Mouse (Mus musculus) MEL-GATA-1-ER (cell line): ENCODE results near the gene Brms1l.
"Not testable (repeated sequence)": the region's sequence is repeated elsewhere in the genome, so short reads cannot be mapped to it uniquely, and the experiment has no call there.

Experiments used
- DNase-seq: peaks from one replicate; pipeline ENCODE4 v3.0.0-alpha.2; 2012; ENCODE audit warnings: low read depth; ENCODE audit errors: extremely low read depth

Gene Brms1l

DNA sequence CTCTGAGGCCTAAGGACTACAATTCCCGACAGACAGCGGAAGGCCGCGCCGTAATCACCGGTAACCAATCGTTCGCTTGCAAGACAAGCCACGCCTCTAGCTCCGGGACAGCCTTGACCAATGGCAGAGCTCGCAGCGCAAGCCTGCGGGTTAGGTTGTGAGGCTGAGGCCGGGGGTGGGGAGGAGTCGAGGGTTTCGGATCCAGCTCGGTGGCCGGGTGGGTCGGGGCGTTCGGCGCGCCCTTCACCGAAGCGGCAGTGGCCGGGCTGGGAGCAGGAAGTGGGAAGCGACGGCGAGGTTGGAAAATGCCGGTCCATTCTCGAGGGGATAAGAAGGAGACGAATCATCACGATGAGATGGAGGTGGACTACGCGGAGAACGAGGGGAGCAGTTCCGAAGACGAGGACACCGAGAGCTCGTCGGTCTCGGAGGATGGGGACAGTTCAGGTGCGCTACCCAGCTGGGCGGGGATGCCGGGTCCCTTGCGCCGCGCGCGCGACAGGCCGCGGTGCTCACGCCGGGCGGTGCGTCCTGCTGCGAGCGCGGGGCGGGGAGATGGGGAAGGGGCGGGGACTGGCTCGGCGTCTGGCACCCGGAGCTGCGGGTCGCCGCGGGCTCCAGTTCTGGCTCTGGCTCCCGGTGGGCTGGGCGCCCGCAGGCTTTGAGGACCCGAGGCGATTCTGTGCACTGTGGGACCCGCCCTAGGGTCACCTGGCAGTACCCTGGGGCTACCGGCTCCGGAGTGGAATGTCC is at the start of gene Brms1l:
Gene Brms1l (plus strand): TSS at position 126 of the 753 bp plus-strand sequence.
- DNase-seq, result peak; percentile 100

DNA sequence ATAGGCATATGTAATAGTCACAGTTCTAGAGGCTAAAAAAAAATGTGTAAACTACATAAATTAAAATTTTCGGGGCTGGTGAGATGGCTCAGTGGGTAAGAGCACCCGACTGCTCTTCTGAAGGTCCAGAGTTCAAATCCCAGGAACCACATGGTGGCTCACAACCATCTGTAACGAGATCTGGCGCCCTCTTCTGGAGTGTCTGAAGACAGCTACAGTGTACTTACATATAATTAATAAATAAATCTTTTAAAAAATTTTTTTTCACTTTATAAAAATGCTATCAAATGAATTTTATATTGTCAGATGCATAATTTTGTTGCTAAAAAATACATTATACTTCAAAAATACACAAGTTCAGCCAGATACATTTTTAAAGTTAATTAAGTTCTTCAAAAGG is 41.6 kb upstream of the Brms1l start:
- DNase-seq, result not testable (repeated sequence)

DNA sequence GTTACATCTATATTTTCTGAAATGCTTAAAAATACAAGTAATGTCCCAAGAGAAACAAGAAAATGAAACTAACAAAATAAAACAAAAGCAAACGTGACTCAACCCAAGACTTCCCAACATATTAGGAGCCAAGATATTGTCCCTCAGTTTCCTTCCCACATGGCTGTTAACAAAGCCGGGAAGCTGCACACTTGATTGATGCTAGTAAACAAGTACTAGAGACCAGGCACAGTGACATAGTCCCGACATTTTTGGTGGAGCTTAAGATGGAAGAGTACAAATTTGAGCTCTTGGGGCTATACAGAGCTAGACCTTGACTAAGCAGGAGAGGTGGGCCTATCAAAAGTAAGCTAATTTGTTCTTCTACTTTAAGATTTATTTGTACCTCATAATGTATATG is 39.0 kb upstream of the Brms1l start:
- DNase-seq, result no peak

DNA sequence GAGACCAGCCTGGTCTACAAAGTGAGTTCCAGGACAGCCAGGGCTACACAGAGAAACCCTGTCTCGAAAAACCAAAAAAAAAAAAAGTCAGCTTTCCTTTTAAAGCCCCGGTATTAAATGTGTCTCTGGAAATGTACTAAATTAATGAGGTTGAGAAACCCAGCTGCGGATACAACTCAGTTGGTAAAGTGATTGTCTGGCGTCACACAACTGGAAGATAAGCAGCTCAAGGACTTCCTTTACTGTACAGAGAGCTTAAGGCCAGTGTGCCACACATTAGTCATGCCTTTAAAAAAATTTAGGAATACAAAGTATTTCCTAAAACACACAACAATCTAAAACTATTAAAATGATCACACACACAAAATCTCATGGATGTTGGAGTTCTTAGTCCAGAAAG is 37.4 kb upstream of the Brms1l start:
- no peak for DNase-seq

DNA sequence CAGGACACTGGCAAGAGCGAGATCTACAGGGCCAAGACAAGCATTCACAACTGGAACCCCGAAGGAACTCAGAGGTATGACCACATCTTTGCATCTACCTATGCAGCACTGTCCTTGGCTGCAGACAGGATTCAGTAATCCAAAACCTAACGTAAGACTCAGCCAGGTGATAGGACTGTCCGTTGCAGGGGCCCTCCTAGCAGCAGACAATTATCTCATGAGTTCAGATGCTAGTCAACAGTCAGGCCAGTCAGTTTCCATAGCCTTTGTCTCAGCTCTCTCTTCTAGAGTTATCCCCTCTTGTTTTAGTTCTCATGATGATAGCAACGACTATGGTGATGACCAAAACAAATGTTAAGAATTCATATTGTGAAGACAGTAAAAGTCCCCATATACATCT is 36.0 kb upstream of the Brms1l start:
- DNase-seq, result no peak

DNA sequence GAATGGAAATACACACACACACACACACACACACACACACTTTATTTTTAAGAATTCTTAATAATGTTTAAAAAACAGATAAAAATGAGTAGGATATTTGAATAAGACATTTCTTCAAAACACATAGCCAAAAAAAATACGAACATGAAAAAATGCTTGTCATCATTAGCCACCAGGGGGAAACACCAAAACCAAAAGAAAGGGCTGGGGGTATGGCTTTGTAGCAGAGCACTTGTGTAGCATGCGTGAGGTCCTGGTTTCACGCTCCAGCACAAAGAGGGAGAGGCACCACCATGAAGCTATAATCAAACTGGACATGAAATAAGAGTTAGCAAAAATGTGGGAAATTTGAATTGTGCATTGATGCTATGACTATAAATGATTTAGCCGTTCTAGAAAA is 35.0 kb upstream of the Brms1l start:
- no peak for DNase-seq

DNA sequence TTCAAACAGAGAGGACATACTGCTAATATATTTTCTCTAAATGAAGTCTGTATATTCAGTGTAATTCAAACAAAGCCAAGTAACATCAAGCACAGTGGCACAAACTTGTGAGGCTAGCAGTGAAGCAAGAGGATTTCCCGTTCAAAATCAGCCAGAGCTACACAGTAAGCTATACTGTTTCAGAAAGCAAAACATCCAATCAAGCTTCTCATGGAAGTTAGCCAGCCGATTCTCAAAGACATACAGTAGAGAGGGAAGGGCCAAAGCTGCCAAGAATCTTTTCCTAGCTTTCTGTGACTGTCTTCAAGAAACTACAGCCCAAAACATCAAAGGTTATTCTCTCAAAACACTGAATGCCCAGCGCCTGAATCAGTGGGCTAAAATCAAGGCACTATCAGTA is 31.1 kb upstream of the Brms1l start:
- DNase-seq, result no peak

DNA sequence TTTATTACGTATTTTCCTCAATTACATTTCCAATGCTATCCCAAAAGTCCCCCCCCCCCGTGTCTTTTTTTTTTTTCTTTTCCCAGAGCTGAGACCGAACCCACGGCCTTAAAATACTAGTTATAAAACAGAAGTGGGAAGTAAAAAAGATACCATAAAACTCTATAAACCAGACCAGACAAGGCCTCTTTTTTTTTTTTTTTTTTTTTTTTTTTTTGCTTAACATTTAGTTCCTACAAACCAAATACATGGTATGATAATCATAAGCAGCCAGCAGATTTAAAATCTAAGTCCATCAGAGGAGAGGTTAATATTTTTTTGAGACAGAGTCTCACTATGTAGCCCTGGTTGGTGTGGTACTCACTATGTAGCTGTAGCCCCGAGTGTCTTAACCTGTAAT is 19.6 kb upstream of the Brms1l start:
- DNase-seq, result no peak

DNA sequence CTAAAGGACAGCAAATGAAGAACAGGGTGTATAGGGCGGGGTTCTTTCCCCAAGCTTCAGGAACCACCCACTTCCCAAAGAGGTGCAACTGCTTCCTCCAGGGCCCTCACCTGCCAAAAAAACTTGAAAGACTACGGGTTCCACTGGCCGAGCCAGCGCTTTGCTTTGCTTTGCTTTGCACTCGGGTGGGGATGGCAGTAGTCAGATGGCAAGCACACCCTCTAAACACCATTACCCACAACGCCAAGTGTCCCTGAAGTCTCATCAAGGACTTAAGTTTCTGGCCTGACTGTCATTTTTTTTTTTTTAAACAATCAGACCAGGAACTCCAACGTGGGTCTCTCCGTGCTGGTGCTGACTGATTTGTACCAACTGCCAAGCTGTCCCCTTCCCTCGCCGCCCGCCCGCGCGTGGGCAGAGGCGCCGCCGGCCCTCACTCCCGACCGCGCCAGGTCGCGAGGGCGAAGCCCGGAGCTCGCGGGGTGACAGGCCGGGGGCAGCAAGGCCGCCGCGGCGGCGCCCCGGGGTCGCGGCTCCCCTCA is 15.9 kb upstream of the Brms1l start:
- DNase-seq, result peak; percentile 44

DNA sequence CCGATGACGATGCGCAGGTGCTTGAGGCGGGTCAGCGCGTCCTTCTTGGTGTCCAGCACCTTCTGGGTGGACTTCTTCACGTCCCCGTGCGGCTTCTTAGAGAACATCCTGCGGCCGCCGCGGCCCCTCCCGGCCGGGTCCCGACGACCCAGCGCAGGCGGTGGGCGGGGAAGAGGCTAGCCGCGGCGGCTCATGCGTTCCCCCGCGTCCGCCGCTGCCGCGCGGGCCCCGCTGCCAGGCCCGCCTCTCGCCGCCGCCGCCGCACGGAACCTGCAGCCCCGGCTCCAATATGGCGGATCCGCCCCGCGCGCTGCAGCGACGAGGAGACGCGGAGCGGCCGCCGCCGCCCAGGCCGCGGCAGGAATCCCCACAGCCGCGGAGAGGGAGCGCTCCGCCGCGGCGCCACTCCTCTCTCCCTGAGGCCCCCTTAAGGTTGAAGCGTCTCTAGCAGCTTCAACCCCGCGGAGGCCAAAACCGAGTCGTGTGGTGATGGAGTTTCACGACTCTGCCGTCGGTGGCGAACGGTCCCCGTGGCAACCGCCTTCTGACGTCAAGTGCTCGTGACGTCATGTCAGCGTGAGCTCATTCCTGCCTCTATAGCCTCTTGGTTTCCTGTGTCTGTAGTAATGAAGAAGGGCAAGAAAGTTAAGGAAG is 15.3 kb upstream of the Brms1l start, which contains the start of gene Ralgapa1:
Gene Ralgapa1 (minus strand): TSS at position 507 of the 654 bp plus-strand sequence.
- DNase-seq, result peak; percentile 76

DNA sequence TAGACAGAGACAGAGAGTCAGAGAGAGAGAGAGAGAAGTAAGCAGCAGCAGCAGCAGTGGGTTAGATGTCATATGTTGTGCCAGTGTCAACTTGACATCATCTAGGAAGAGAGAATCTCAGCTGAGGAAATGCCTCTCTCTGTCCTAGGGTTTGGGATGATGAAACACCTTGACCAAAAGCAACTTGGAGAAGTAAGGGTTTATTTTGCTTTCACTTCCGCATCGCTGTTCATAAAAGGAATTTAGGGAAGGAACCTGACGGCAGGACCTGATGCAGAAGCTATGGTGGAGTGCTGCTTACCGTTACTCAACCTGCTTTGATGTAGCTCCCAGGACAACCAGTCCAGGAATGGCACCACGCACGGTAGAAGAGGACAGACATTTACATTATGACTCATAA is 12.1 kb upstream of the Brms1l start:
- no peak for DNase-seq

DNA sequence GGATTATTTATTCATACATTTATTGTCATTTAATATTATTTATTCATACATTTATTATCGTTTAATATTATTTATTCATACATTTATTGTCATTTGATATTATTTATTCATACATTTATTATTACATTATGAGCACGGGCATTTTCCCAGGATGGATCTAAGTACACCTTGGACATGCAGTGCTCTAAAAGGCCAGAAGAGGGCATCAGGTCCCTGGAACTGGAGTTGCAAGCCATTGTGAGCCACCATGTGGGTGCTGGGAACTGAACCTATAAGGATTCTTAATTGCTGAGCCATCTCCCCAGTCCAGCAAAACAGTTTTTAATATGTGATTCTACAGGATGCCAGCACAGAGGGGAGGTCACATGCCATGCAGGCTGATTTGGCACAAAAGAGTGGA is 10.6 kb upstream of the Brms1l start:
- DNase-seq, result no peak

DNA sequence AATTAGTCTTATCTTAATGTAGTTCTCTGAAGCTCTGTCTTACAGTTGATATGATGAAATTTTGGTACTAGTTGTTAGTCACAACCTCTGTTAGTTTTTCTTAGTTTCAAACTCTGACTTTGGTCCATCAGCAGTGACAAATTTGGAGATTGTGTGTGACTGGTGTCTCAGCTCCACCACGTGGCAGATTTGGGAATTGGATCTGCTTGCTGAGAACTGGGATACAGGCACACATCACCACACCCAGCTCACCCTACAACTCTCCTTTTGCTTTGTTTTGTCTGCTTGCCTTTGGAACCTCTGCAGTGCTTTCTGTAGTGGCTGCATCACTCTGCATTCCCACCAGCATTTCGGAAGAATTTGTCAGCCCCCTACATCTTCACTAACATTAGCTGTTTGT is 5.0 kb upstream of the Brms1l start:
- no peak for DNase-seq

DNA sequence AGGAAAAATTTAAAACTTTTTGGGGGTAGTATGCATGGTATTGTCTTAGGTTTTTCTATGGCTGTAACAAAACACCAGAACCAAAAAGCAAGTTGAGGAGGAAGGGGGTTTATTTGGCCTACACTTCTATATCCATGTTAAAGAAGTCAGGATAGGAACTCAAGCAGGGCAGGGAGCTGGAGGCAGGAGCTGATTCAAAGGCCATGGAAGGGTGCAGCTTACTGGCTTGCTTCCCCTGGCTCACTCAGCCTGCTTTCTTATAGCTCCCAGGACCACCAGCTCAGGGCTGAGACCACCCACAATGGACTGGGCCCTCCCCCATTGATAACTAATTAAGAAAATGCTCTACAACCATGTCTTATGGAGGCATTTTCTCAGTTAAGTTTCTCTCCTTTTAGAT is 3.2 kb upstream of the Brms1l start:
- DNase-seq, result no peak

DNA sequence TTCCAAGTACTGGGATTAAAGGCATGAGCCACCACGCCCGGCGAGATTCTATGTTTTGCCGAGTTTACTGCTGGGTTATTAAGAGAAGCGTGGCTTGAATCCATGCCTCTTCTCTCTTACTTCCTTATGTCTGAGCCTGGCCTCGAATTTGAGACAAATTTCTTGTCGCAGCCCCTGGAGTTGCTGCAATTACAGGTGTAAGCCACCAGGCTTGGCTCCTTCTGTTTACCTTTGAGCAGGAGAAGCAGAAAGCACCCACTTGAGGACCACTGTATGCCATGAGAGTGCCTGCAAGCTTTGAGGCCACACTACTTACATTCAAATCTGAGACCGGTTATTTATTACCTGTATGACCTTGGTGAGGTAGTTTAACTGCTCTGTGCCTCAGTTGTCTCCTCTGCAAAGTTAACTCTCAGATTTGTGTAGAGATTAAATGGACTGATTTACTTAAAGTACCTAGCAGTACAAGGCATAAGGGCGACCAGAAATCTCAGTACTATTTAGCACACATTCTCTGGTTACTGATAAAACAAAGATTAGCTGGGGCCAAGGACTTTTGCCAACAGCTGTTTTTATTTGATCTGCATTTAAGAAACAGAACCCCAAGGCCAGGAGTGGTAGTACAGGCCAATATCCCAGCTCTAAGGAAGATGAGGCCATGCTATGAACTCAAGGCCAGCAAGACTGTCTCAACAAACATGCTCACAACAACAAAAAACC is 2.1 kb upstream of the Brms1l start:
- no peak for DNase-seq

DNA sequence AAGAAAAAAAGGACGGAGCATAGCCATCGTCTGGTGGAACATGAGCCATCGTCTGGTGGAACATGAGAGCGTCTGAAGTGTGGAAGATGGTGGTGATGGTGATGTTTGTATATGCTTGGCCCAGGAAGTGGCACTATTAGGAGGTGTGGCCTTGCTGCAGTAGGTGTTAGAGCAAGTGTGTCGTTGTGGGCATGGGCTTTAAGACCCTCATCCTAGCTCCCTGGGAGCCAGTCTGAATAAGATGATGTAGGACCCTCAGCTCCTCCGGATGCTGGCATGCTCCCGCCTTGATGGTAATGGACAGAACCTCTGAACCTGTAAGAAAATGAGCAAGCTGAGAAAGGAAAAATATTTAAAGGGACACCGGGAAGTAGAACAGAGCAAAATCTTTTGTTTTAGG is 1.2 kb upstream of the Brms1l start:
- DNase-seq, result no peak

DNA sequence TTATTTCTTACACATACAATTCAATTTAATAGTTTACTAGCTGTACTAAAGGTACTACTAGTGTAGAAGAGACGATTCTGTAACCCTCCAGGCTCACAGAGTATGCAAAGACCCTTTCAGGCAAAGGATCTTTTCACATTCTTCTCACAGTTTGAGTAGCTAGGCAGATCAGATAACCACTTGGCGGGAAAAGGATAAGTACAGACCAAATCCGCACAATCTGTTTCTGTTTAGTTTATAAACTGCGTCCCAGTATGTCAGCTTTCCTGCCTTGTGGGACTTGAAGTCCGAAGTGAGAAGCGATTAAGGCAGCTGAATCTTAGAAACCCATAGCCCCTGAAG is 296 bp upstream of the Brms1l start:
- DNase-seq, result no peak

DNA sequence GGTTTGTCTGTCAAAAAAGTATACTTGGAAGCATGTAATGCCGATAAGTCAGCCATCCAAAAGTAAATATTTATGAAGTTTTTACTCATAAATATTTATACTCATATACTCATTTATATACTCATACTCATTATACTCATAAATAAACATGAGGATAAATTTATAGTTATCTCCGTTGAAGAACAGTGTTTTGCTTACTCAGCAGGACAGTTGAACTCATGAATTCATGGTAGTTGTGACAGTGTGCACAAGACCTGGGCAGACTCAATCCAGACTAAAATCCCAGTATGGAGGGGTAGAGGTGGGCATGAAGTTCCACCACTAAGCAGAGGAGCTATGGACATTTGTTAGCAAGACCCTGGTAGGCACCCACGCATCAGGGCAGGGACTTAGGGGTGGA is 1.4 kb downstream of the Brms1l start:
- no peak for DNase-seq

DNA sequence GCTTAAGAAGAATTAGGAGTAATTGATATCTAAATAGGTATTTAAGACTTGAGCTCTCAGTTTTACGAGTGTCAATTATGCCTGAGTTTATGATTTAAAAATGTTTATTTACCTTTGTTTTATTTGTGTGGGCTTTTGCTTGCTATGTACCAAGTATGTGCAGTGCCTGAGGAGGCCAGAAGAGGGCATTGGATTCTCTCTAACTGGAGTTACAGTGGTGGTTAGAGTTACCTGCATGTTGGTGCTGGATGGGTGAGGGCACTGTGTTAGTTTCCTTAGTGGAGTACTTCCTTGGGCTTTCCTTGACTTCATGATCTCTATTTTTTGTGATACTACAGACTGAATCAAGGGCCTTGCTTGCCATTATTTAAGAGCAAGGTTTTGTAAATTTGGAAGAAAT is 10.6 kb downstream of the Brms1l start:
- DNase-seq, result no peak

DNA sequence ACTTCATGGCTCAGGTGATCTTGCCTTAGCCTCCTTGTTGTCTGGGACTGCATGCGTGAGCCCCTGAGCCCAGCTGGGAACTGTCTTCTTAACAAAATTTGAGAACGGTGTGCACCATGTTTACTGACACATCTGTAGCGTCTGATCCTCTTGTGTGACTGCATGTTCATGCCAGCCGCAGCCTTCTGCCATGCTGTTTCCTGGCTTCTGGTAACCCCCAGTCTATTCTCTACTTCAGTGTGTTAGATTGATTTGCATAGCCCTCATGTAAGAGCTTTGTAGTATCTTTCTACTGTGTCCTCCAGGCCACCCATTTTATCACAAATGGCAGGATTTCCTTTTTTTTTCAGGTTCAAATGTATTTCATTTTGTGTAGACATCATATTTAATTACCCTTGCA is 11.7 kb downstream of the Brms1l start:
- no peak for DNase-seq

DNA sequence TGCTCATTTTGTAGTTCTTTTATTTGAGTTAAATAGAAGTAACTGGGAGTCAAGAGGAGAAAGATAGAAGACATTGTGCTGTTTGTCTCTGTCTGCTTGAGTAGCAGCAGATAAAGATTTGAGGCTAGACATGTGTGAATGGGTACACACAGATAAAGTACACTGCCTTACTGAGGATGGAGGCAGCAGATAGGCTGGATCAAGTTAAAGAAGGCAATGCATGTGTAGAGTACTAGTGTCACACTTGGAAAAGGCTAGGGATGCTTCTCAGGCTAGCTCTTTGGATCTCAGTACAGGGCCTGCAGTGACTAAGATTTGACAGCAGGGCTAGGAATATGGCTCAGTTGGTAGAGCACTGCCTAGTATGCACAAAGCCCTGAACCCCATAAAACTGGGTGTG is 14.5 kb downstream of the Brms1l start:
- DNase-seq, result no peak
